Mouse (Mus musculus) spleen, adult 2 months (tissue): ENCODE measurements around the gene Tcf7.
A peak's percentile ranks its signal among the peaks of the same experiment; 100 is the strongest.

Source experiments
- CTCF ChIP-seq: fragments of 200-500 bp; IDR thresholded peaks from 2 replicates; pipeline ENCODE4 v1.5.1; 2011; ENCODE audit warnings: mild to moderate bottlenecking, inconsistent platforms; ENCODE audit not compliant: insufficient read depth, insufficient read length, insufficient replicate concordance; ENCODE audit errors: extremely low read depth
- POLR2A ChIP-seq: fragments of 200-500 bp; IDR thresholded peaks from 2 replicates; pipeline ENCODE4 v1.6.1; 2011; ENCODE audit warnings: low read depth, low read length, inconsistent platforms

GRCm38 (mm10) chr11:52265616-52266307 lies 17.1 kb downstream of the Tcf7 start:
- TF ChIP-seq CTCF: no peak
- peak; percentile 59 for TF ChIP-seq POLR2A
